Mouse (Mus musculus): ENCODE results near the gene Klkb1. TPM values are rescaled to one million over a fixed set of nuclear protein-coding genes. Genes with fewer than 3 reads are reported as not detected.

Klkb1 gene
- polyA plus RNA-seq, 1 experiment from 2014 or later = 0.04 TPM

- Histone ChIP-seq H3K27me3 (no peaks in the 10 kb centered on the region), H3K4me2 (no peak within 1 kb of the TSS), H3K4me3 (replicated peaks) (no peak within 1 kb of the TSS), H3K4me1 (no peaks in the 10 kb centered on the region), H3K9me3 (no peaks in the 10 kb centered on the region), H3K36me3 (replicated peaks) (no peaks in the 10 kb centered on the region), H3K27ac (no peak within 1 kb of the TSS), H3K9ac (no peak within 1 kb of the TSS)
- 92% methylated on average over 13 of the region's 13 CpGs for WGBS
- no peak for ATAC-seq (ENCODE audit: low FRiP score)
These were observed 13.7 kb upstream of the Klkb1 start, which contains the start of gene Gm45753 for GRCm38 (mm10) chr8:45308366-45308765. Gm45753 (minus strand) TSS chr8:45308466.

GRCm38 (mm10) chr8:45305479-45305878 is 10.8 kb upstream of the Klkb1 start:
- Histone ChIP-seq H3K27me3 (no peaks in the 10 kb centered on the region), H3K36me3 (replicated peaks) (no peaks in the 10 kb centered on the region), H3K4me1 (no peaks in the 10 kb centered on the region), H3K9ac (no peak overlapping the region), H3K4me2 (no peak overlapping the region), H3K9me3 (no peaks in the 10 kb centered on the region), H3K27ac (no peak overlapping the region), H3K4me3 (replicated peaks) (no peak overlapping the region)
- 84% methylated on average over 1 of the region's 1 CpGs for WGBS
- ATAC-seq (ENCODE audit: low FRiP score) = no peak

GRCm38 (mm10) chr8:45304354-45304753 is 9.7 kb upstream of the Klkb1 start:
- no peak overlapping the region for H3K4me3 ChIP-seq (replicated peaks)
- no peak overlapping the region for H3K27ac ChIP-seq
- H3K9ac ChIP-seq = no peak overlapping the region
- H3K4me2 ChIP-seq = no peak overlapping the region
- H3K27me3 ChIP-seq = no peaks in the 10 kb centered on the region
- 90% methylated on average over 3 of the region's 3 CpGs for WGBS
- no peaks in the 10 kb centered on the region for H3K9me3 ChIP-seq
- no peak for ATAC-seq (ENCODE audit: low FRiP score)
- H3K4me1 ChIP-seq = no peaks in the 10 kb centered on the region
- no peaks in the 10 kb centered on the region for H3K36me3 ChIP-seq (replicated peaks)

GRCm38 (mm10) chr8:45302390-45302789 is 7.7 kb upstream of the Klkb1 start:
- ATAC-seq (ENCODE audit: low FRiP score) = no peak
- no peak overlapping the region for H3K4me2 ChIP-seq
- WGBS = 71% methylated on average over 8 of the region's 8 CpGs
- no peaks in the 10 kb centered on the region for H3K36me3 ChIP-seq (replicated peaks)
- no peaks in the 10 kb centered on the region for H3K9me3 ChIP-seq
- H3K9ac ChIP-seq = no peak overlapping the region
- no peaks in the 10 kb centered on the region for H3K27me3 ChIP-seq
- H3K27ac ChIP-seq = no peak overlapping the region
- H3K4me3 ChIP-seq (replicated peaks) = no peak overlapping the region
- H3K4me1 ChIP-seq = no peaks in the 10 kb centered on the region

DNA sequence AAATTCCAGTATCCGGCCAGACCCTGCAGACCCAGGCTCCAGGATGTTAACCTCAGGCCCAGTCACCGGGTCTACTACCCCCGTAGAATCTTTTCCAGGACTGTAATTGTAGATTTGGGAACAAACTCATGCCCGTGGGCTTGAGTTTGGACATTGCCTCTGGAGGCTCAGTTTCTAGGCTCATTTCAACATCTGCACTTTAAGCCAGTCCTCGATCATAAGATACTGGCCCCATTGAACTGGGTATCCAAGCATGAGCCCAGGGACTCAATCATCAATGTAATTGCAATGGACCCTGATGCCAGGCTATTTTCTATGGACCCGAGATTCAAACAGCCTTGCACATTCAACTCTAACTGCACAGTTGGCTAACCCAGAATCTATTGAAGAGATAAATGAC is 617 bp upstream of the Klkb1 start:
- Histone ChIP-seq H3K4me1 (no peaks in the 10 kb centered on the region), H3K36me3 (replicated peaks) (no peaks in the 10 kb centered on the region), H3K27me3 (no peaks in the 10 kb centered on the region), H3K27ac (no peak overlapping the region), H3K4me2 (no peak overlapping the region), H3K9me3 (no peaks in the 10 kb centered on the region), H3K9ac (no peak overlapping the region), H3K4me3 (replicated peaks) (no peak overlapping the region)
- no peak for ATAC-seq (ENCODE audit: low FRiP score)
- 86% methylated on average over 6 of the region's 6 CpGs for WGBS

GRCm38 (mm10) chr8:45291790-45292189 is 2.9 kb downstream of the Klkb1 start:
- WGBS = 81% methylated on average over 2 of the region's 2 CpGs
- Histone ChIP-seq H3K36me3 (replicated peaks) (no peaks in the 10 kb centered on the region), H3K27ac (no peak overlapping the region), H3K4me2 (no peak overlapping the region), H3K9ac (no peak overlapping the region), H3K4me1 (no peaks in the 10 kb centered on the region), H3K27me3 (no peaks in the 10 kb centered on the region), H3K4me3 (replicated peaks) (no peak overlapping the region), H3K9me3 (no peaks in the 10 kb centered on the region)
- no peak for ATAC-seq (ENCODE audit: low FRiP score)

DNA sequence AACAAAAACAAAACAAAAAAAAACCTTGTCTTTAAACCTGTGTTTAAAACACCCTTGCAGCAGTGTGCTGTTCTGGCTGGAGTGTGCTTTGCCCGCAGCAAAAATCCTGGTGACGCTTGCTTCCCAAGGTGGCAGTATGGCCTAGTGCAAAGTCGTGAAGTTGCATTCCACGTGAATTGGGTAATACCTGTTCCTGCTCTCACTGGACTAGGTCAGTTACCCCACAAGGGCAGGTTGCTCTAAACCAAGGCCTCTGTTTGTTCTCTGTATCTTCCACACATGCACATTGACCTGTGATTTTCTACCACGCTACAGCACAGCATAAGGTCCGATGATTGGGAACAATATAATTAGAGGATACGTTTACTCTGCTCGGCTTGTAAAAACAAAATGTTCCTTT is 13.0 kb downstream of the Klkb1 start:
- Histone ChIP-seq H3K9ac (no peak overlapping the region), H3K36me3 (replicated peaks) (no peaks in the 10 kb centered on the region), H3K9me3 (no peaks in the 10 kb centered on the region), H3K27me3 (no peaks in the 10 kb centered on the region), H3K4me3 (replicated peaks) (no peak overlapping the region), H3K27ac (no peak overlapping the region), H3K4me1 (no peaks in the 10 kb centered on the region), H3K4me2 (no peak overlapping the region)
- no peak for ATAC-seq (ENCODE audit: low FRiP score)
- 77% methylated on average over 8 of the region's 8 CpGs for WGBS

DNA sequence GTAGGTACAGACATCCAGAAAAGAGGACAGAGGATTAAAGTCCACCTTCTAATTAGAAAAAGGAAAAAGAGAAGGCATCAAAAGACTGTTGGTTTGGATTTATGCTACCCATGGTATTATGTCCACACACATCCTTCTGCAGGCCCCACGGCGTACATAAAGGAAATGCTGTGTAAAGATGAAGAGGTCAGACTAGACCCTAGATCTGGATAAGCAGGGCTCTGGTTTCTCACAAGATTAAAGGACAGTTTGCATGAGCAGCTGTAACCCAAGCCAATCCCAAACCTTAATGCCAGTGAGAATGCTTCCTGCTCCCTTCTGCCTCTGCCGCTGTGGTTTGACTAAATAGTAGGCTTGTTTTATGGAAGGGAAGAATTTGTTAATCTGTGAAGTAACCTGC is 17.2 kb downstream of the Klkb1 start:
- WGBS = 83% methylated on average over 3 of the region's 3 CpGs
- Histone ChIP-seq H3K27me3 (no peaks in the 10 kb centered on the region), H3K27ac (no peak overlapping the region), H3K9ac (no peak overlapping the region), H3K36me3 (replicated peaks) (no peaks in the 10 kb centered on the region), H3K4me3 (replicated peaks) (no peak overlapping the region), H3K4me1 (no peaks in the 10 kb centered on the region), H3K9me3 (no peaks in the 10 kb centered on the region), H3K4me2 (no peak overlapping the region)
- ATAC-seq (ENCODE audit: low FRiP score) = no peak

DNA sequence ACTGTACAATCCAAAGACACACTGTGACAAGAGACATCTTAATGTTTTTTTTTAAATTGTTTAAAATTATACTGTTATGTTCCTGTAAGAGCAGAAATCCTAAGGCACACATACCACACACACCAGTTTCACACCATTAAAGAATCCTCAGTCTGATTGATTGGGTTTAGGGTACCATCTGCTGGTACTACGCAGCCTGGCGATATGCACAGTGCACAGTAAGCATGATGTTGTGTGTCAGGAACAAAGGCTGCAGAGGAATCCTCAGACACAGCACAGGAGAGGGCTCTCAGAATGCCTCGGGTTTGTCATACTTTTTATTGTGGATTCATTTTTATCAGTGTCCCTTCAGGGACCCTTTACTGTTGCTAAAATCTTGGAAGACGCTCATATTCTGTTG is 20.3 kb downstream of the Klkb1 start:
- 84% methylated on average over 4 of the region's 4 CpGs for WGBS
- Histone ChIP-seq H3K27me3 (no peaks in the 10 kb centered on the region), H3K36me3 (replicated peaks) (no peaks in the 10 kb centered on the region), H3K9me3 (no peaks in the 10 kb centered on the region), H3K4me1 (no peaks in the 10 kb centered on the region), H3K4me3 (replicated peaks) (no peak overlapping the region), H3K4me2 (no peak overlapping the region), H3K27ac (no peak overlapping the region), H3K9ac (no peak overlapping the region)
- ATAC-seq (ENCODE audit: low FRiP score) = no peak

- Histone ChIP-seq H3K9ac (no peak overlapping the region), H3K27ac (no peak overlapping the region), H3K4me2 (no peak overlapping the region), H3K36me3 (replicated peaks) (no peaks in the 10 kb centered on the region), H3K4me3 (replicated peaks) (no peak overlapping the region), H3K4me1 (no peaks in the 10 kb centered on the region), H3K9me3 (no peaks in the 10 kb centered on the region), H3K27me3 (no peaks in the 10 kb centered on the region)
- ATAC-seq (ENCODE audit: low FRiP score) = no peak
These were observed 25.6 kb downstream of the Klkb1 start for GRCm38 (mm10) chr8:45269056-45269455.

- no peak overlapping the region for H3K4me3 ChIP-seq (replicated peaks)
- no peak for ATAC-seq (ENCODE audit: low FRiP score)
- H3K4me1 ChIP-seq = no peaks in the 10 kb centered on the region
- H3K27me3 ChIP-seq = no peaks in the 10 kb centered on the region
- no peak overlapping the region for H3K27ac ChIP-seq
- H3K9ac ChIP-seq = no peak overlapping the region
- no peaks in the 10 kb centered on the region for H3K9me3 ChIP-seq
- no peaks in the 10 kb centered on the region for H3K36me3 ChIP-seq (replicated peaks)
- H3K4me2 ChIP-seq = no peak overlapping the region
These were observed 26.2 kb downstream of the Klkb1 start for GRCm38 (mm10) chr8:45268485-45268884.

DNA sequence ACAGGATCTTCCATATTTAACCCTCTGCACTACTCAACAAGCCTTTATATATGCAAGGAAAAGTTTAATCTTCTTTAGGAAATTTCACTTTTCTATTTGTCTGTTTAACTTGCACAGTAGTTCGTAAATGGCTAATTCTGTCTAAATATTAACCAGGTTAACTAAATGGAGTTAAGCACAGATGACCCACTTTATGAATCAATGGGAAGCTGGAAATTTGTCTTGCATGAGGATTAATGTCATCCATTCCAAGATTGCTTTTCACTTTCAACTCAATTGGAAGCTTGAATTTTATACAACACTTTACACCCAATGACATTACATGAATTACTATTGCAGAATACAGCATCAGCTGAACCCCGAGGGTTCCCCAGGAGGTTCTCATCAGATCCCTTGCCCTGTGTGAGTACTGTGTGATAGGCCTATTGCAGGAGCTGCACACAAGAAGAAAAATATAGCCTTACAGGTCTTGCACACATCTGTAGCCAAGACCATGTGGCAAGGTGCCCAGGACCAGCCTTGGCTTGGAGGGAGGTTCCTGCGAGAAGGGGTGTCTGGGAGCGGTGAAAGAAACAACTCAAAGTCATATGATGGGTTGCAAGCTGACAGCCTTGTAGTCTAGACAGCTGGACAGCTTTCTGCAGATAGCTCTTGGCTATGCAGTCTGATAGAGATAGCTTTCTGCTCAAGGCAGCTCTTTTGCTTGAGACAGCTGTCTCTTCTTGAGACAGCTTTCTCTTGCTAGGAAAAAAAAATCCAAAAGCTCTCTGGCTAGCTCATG is 26.9 kb downstream of the Klkb1 start:
- 94% methylated on average over 4 of the region's 4 CpGs for WGBS
- Histone ChIP-seq H3K27me3 (no peaks in the 10 kb centered on the region), H3K4me2 (no peak overlapping the region), H3K36me3 (replicated peaks) (no peaks in the 10 kb centered on the region), H3K27ac (no peak overlapping the region), H3K9ac (no peak overlapping the region), H3K9me3 (no peaks in the 10 kb centered on the region), H3K4me3 (replicated peaks) (no peak overlapping the region), H3K4me1 (no peaks in the 10 kb centered on the region)
- no peak for ATAC-seq (ENCODE audit: low FRiP score)

DNA sequence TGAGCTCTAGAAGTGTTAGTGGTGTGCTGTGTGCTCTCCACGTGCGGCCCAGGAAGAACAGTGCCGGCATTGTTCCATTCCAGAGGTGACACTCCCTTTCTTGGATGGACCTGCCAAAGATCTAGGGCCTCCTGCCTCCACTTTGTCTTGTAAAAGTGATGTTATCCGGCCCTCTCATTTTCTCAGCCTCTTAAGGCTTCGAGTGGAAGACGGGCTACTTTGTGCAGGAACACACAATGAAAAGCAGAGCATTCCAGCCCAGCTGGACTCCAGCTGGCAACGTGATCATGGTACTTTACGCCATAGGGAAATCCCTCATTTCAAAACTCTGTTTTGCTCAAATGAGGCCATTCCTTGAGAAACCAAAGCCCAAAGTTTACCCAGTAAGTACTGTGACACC is 27.7 kb downstream of the Klkb1 start:
- Histone ChIP-seq H3K36me3 (replicated peaks) (no peaks in the 10 kb centered on the region), H3K9me3 (no peaks in the 10 kb centered on the region), H3K4me1 (no peaks in the 10 kb centered on the region), H3K27ac (no peak overlapping the region), H3K9ac (no peak overlapping the region), H3K27me3 (no peaks in the 10 kb centered on the region), H3K4me3 (replicated peaks) (no peak overlapping the region), H3K4me2 (no peak overlapping the region)
- 52% methylated on average over 8 of the region's 8 CpGs for WGBS
- ATAC-seq (ENCODE audit: low FRiP score) = no peak
